Mouse (Mus musculus): ENCODE measurements around the gene Etnk2. TPM values are rescaled to one million over a fixed set of nuclear protein-coding genes. Genes with fewer than 3 reads are reported as not detected.

Gene Etnk2
- polyA plus RNA-seq, 1 experiment: 5.4 TPM

DNA sequence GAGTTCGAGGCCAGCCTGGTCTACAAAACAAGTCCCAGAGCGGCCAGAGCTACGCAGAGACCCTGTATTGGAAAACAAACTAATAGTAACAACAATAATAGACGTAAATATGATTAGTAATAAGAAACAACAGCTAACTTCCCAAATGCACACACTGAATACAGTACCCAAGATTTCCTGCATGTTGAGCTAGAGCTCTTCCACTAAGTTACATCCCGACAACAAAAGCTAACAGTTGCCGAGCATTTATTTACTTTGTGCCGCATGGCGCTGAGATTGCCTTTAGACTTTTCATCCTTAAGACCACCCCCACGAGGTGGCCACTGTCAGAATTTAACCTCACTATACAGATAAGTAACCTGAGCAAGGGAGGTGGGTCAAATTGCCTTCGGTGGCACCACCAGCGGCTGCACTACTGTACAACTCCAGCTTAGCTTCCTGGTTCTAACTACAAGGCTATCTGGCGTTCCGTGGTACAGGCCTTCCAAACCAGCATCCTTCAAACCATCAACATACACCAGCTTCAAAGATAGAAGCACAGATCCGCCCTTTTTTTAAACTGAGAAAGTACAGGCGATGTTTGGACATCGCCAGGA is 58.7 kb downstream of the Etnk2 start:
- Histone ChIP-seq H3K4me3 (ENCODE audit: insufficient read depth, low read depth, low read length) (peak overlapping the region; percentile 61), H3K27ac (ENCODE audit: insufficient read depth, low read depth, low read length) (peak overlapping the region; percentile 91), H3K27me3 (replicated peaks; ENCODE audit: control insufficient read depth, insufficient read depth, low read length) (no peaks in the 10 kb centered on the region), H3K36me3 (ENCODE audit: control insufficient read depth, insufficient read depth, low read length) (no peaks in the 10 kb centered on the region), H3K4me1 (ENCODE audit: control insufficient read depth, insufficient read depth, low read length) (peaks cover 22% of the 10 kb centered on the region)
- 40% methylated on average over 16 of the region's 16 CpGs for WGBS
- no peak for DNase-seq
- TF ChIP-seq POLR2A (IDR thresholded peaks at IDR 0.05; ENCODE audit: low read depth, low read length): no peak
- TF ChIP-seq CTCF (conservative IDR thresholded peaks at IDR 0.05; ENCODE audit: insufficient read depth, insufficient read length, low read depth, low read length): no peak

GRCm38 (mm10) chr1:133422615-133423161 is 59.3 kb downstream of the Etnk2 start:
- peak overlapping the region; percentile 61 for H3K4me3 ChIP-seq (ENCODE audit: insufficient read depth, low read depth, low read length)
- WGBS: 1% methylated on average over 29 of the region's 29 CpGs
- H3K27me3 ChIP-seq (replicated peaks; ENCODE audit: control insufficient read depth, insufficient read depth, low read length): no peaks in the 10 kb centered on the region
- peak; percentile 83 for DNase-seq
- H3K4me1 ChIP-seq (ENCODE audit: control insufficient read depth, insufficient read depth, low read length): peaks cover 16% of the 10 kb centered on the region
- TF ChIP-seq CTCF (conservative IDR thresholded peaks at IDR 0.05; ENCODE audit: insufficient read depth, insufficient read length, low read depth, low read length) (no peak), POLR2A (IDR thresholded peaks at IDR 0.05; ENCODE audit: low read depth, low read length) (no peak)
- H3K36me3 ChIP-seq (ENCODE audit: control insufficient read depth, insufficient read depth, low read length): no peaks in the 10 kb centered on the region
- peak overlapping the region; percentile 91 for H3K27ac ChIP-seq (ENCODE audit: insufficient read depth, low read depth, low read length)

DNA sequence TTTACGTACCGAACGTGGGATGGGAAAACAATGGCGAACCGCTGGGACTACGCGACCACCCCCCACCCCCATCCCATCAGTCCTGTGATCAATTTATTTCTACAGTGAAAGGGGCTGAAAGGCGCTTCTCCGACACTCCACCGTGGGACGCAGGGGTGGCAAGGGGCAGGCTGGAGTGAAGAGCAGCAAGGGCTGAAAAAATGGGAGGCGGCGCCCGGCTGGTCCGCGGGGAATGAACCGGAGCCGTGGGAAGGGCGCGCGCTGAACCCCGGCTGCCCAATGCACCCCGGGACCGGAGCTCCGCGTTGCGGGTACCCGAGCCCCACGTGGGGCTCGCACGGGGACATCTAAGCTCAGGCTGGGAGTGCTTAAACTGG is 59.8 kb downstream of the Etnk2 start:
- Histone ChIP-seq H3K27ac (ENCODE audit: insufficient read depth, low read depth, low read length) (peak overlapping the region; percentile 85), H3K4me3 (ENCODE audit: insufficient read depth, low read depth, low read length) (peak overlapping the region; percentile 61)
- TF ChIP-seq POLR2A (IDR thresholded peaks at IDR 0.05; ENCODE audit: low read depth, low read length): no peak

DNA sequence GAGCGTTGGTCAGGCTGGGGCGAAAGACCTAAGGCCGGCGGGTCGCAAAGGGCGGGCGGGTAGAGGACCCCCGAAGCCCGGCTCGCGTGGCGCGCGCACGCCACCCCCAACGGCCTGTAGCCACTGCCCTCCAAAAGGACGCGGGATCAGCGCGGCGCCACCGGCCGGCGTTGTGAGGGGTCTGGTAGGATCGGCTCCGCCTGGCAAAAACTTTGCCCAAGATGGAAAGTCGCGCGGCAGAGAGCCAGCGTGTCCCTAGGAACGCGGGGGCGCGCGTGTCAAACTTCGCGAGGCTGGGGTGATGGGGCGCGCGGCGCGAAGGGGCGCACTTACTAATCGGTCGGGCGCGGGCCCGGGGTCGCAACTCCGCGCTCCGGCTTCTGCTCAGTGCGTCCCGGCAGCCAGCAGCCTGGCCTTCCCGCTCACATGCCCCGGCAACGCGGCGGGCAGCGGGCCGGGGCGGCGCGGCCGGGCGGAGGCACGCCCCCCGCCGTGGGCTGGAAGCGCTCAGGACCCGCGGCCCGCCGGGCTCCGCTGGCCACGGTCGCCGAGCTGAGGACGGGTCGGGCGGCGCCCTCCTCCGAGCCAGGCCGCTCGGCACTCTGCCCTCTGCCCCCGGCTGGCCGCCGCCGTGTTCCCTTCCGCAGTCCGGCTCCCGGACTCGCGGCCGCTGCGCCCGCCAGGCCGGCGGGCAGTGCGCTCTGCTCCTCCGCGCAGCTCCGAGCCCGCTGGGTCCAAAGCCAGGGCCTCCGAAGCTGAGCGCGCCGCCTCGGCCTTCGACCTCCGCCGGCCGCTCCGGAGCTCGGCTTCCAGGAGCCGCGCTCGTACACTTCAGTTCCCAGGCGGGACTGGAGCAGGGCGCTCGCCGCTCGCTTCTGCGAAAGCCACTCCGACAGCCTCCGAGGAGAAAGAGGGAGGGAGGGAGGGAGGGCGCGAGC is 60.4 kb downstream of the Etnk2 start, which contains the start of gene Sox13:
TSS of gene Sox13 (minus strand) at position 835 of the 938 bp plus-strand sequence.
- Histone ChIP-seq H3K36me3 (ENCODE audit: control insufficient read depth, insufficient read depth, low read length) (no peaks in the 10 kb centered on the region), H3K4me3 (ENCODE audit: insufficient read depth, low read depth, low read length) (peak within 1 kb of the TSS; percentile 61), H3K4me1 (ENCODE audit: control insufficient read depth, insufficient read depth, low read length) (peaks cover 9% of the 10 kb centered on the region), H3K27me3 (replicated peaks; ENCODE audit: control insufficient read depth, insufficient read depth, low read length) (no peaks in the 10 kb centered on the region), H3K27ac (ENCODE audit: insufficient read depth, low read depth, low read length) (peak within 1 kb of the TSS; percentile 85)
- DNase-seq: peak; percentile 89
- WGBS: under 1% methylated on average over 122 of the region's 128 CpGs
- no peak for TF ChIP-seq CTCF (conservative IDR thresholded peaks at IDR 0.05; ENCODE audit: insufficient read depth, insufficient read length, low read depth, low read length)
- peak; percentile 56 for TF ChIP-seq POLR2A (IDR thresholded peaks at IDR 0.05; ENCODE audit: low read depth, low read length)

More for the DNA sequence above, 59.8 kb downstream of the Etnk2 start:
- under 1% methylated on average over 31 of the region's 31 CpGs for WGBS
- H3K27me3 ChIP-seq (replicated peaks; ENCODE audit: control insufficient read depth, insufficient read depth, low read length): no peaks in the 10 kb centered on the region
- H3K4me1 ChIP-seq (ENCODE audit: control insufficient read depth, insufficient read depth, low read length): peaks cover 14% of the 10 kb centered on the region
- no peak for DNase-seq
- H3K36me3 ChIP-seq (ENCODE audit: control insufficient read depth, insufficient read depth, low read length): no peaks in the 10 kb centered on the region

DNA sequence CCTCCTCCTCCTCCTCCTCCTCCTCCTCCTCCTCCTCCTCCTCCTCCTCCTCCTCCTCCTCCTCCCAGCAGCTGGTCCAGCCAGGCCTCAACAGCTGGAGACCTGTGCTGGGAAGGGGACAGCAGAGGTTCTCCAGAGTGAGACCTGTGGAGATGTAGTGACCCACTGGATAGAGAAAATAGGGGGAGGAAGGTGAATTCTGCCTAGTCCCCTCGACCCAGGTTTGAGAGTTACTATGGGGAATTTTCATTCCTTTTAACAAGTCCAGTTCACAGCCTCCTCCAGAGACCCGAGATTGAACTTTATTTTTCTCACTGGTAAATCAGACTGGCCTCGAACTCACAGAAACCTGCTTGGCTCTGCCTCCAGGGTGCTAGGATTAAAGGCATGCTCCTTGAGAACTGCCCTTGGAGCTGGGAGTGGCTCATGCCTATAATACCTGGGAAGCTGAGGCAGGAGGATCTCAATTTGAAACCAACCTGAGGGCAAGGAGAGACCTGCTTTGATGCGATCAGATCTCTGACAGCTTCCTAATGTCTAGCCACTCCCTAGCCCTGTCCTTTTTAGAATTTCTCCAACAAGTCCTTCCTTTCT is 61.3 kb downstream of the Etnk2 start:
- TF ChIP-seq POLR2A (IDR thresholded peaks at IDR 0.05; ENCODE audit: low read depth, low read length): no peak
- TF ChIP-seq CTCF (conservative IDR thresholded peaks at IDR 0.05; ENCODE audit: insufficient read depth, insufficient read length, low read depth, low read length): no peak
- peaks cover under 1% of the 10 kb centered on the region for H3K4me1 ChIP-seq (ENCODE audit: control insufficient read depth, insufficient read depth, low read length)
- H3K4me3 ChIP-seq (ENCODE audit: insufficient read depth, low read depth, low read length): no peak overlapping the region
- no peak overlapping the region for H3K27ac ChIP-seq (ENCODE audit: insufficient read depth, low read depth, low read length)
- no peaks in the 10 kb centered on the region for H3K36me3 ChIP-seq (ENCODE audit: control insufficient read depth, insufficient read depth, low read length)
- WGBS: 60% methylated on average over 4 of the region's 4 CpGs
- no peaks in the 10 kb centered on the region for H3K27me3 ChIP-seq (replicated peaks; ENCODE audit: control insufficient read depth, insufficient read depth, low read length)
- DNase-seq: no peak

Other genes starting within 250 kb of the Etnk2 start
- gene Ppp1r15b, start 232.4 kb upstream of the Etnk2 start, polyA plus RNA-seq (2012; rRNA removed): 22.2 and 23.9 TPM in 2 replicates
- gene Plekha6, start 199.4 kb upstream of the Etnk2 start, polyA plus RNA-seq (2012; rRNA removed): 91.4 and 98.1 TPM in 2 replicates
- gene Golt1a, start 53.8 kb upstream of the Etnk2 start, polyA plus RNA-seq (2012; rRNA removed): 18.1 and 18.9 TPM in 2 replicates
- not detected in 2 replicates for gene Kiss1, start 41.7 kb upstream of the Etnk2 start, polyA plus RNA-seq (2012; rRNA removed)
- gene Ren1, start 13.1 kb upstream of the Etnk2 start, polyA plus RNA-seq (2012; rRNA removed): 187 and 262 TPM in 2 replicates
- 46.7 and 51.2 TPM in 2 replicates for gene Sox13, start 60.8 kb downstream of the Etnk2 start, polyA plus RNA-seq (2012; rRNA removed)
- 29.2 and 48.6 TPM in 2 replicates for gene Snrpe, start 246.7 kb downstream of the Etnk2 start, polyA plus RNA-seq (2012; rRNA removed)

Data from kidney, adult 2 months (tissue).